Mouse (Mus musculus) limb, embryonic 12.5 days (tissue): ENCODE results near the gene Cd86. TPM values are rescaled to one million over a fixed set of nuclear protein-coding genes. Genes with fewer than 3 reads are reported as not detected.

Source experiments
- ATAC-seq: fragments of 200-750 bp; cut with Nextera tagmentation; 2 replicates; pipeline ENCODE4 v1.8.0; 2017; ENCODE audit warnings: low read depth, moderate TSS enrichment; ENCODE audit not compliant: insufficient number of reproducible peaks, insufficient read depth, low FRiP score, low TSS enrichment
- H3K27ac ChIP-seq: fragments of 300-500 bp; sonication (generic); 2 replicates; pipeline ENCODE4 v1.5.1; 2016; ENCODE audit warnings: mild to moderate bottlenecking, moderate library complexity
- H3K27me3 ChIP-seq: fragments of 300-500 bp; sonication (generic); 2 replicates; pipeline ENCODE4 v1.6.1; 2016; ENCODE audit warnings: mild to moderate bottlenecking, moderate library complexity
- H3K36me3 ChIP-seq: fragments of 300-500 bp; sonication (generic); 2 replicates; pipeline ENCODE4 v1.6.1; 2016; ENCODE audit warnings: mild to moderate bottlenecking, moderate library complexity
- H3K4me1 ChIP-seq: fragments of 300-500 bp; sonication (generic); replicated peaks from 2 replicates; pipeline ENCODE4 v1.6.1; 2016
- H3K4me2 ChIP-seq: fragments of 300-500 bp; sonication (generic); 2 replicates; pipeline ENCODE4 v1.6.1; 2016; ENCODE audit warnings: mild to moderate bottlenecking, moderate library complexity
- H3K4me3 ChIP-seq: fragments of 300-500 bp; sonication (generic); replicated peaks from 2 replicates; pipeline ENCODE4 v1.5.1; 2016; ENCODE audit warnings: mild to moderate bottlenecking
- H3K9ac ChIP-seq: fragments of 300-500 bp; sonication (generic); replicated peaks from 2 replicates; pipeline ENCODE4 v1.6.1; 2016; ENCODE audit warnings: mild to moderate bottlenecking, moderate library complexity
- H3K9me3 ChIP-seq: fragments of 300-500 bp; sonication (generic); 2 replicates; pipeline ENCODE4 v1.6.1; 2016; ENCODE audit warnings: mild to moderate bottlenecking, moderate library complexity
- WGBS: fragments of 180-500 bp; shearing (Covaris S2); methylation state at CpG from one replicate; pipeline ENCODE4 v1.1.7; 2016; 5-methylcytosine and 5-hydroxymethylcytosine counted together
- polyA plus RNA-seq: library from polyadenylated mRNA; unstranded; fragments of >200 nt; fragmentation: Nextera tagmentation; extraction: Ambion mirVana; gene quantifications from 2 replicates; pipeline ENCODE4 v1.2.1, GENCODE M21; 2016

Cd86 gene
- polyA plus RNA-seq, 1 experiment from 2014 or later: 1.0 TPM

- Histone ChIP-seq H3K4me1 (no peaks in the 10 kb centered on the region), H3K27me3 (peaks cover 8% of the 10 kb centered on the region), H3K36me3 (no peaks in the 10 kb centered on the region), H3K9me3 (no peaks in the 10 kb centered on the region), H3K9ac (no peak overlapping the region), H3K4me3 (no peak overlapping the region), H3K27ac (no peak overlapping the region), H3K4me2 (no peak overlapping the region)
- no peak for ATAC-seq
- WGBS: 88% methylated on average over 2 of the region's 2 CpGs
These were observed 22.2 kb upstream of the Cd86 start for GRCm38 (mm10) chr16:36688076-36688475.

GRCm38 (mm10) chr16:36684325-36684918, 18.5 kb upstream of the Cd86 start:
- Histone ChIP-seq H3K4me2 (no peak overlapping the region), H3K4me1 (no peaks in the 10 kb centered on the region), H3K9ac (no peak overlapping the region), H3K36me3 (no peaks in the 10 kb centered on the region), H3K27me3 (no peaks in the 10 kb centered on the region), H3K9me3 (no peaks in the 10 kb centered on the region), H3K27ac (no peak overlapping the region), H3K4me3 (no peak overlapping the region)
- 78% methylated on average over 6 of the region's 6 CpGs for WGBS
- no peak for ATAC-seq

GRCm38 (mm10) chr16:36681829-36682228, 15.9 kb upstream of the Cd86 start:
- 0 out of 2 replicates have a peak, but pooled peaks cover 3% of the 10 kb centered on the region for H3K4me1 ChIP-seq
- 91% methylated on average over 3 of the region's 3 CpGs for WGBS

GRCm38 (mm10) chr16:36675902-36676301, 10.0 kb upstream of the Cd86 start:
- H3K27ac ChIP-seq: no peak overlapping the region
- H3K4me2 ChIP-seq: no peak overlapping the region
- H3K4me1 ChIP-seq: 0 out of 2 replicates have a peak, but pooled peaks cover 3% of the 10 kb centered on the region
- no peak for ATAC-seq
- H3K36me3 ChIP-seq: no peaks in the 10 kb centered on the region
- H3K9ac ChIP-seq: no peak overlapping the region
- H3K4me3 ChIP-seq: no peak overlapping the region
- H3K9me3 ChIP-seq: no peaks in the 10 kb centered on the region
- 96% methylated on average over 2 of the region's 2 CpGs for WGBS
- no peaks in the 10 kb centered on the region for H3K27me3 ChIP-seq

More at GRCm38 (mm10) chr16:36681829-36682228, 15.9 kb upstream of the Cd86 start:
- no peaks in the 10 kb centered on the region for H3K36me3 ChIP-seq
- H3K9ac ChIP-seq: no peak overlapping the region
- ATAC-seq: no peak
- no peak overlapping the region for H3K4me2 ChIP-seq
- H3K27ac ChIP-seq: no peak overlapping the region
- H3K4me3 ChIP-seq: no peak overlapping the region
- no peaks in the 10 kb centered on the region for H3K27me3 ChIP-seq
- no peaks in the 10 kb centered on the region for H3K9me3 ChIP-seq

GRCm38 (mm10) chr16:36675304-36675703, 9.4 kb upstream of the Cd86 start:
- WGBS: 41% methylated on average over 2 of the region's 2 CpGs
- H3K27ac ChIP-seq: no peak overlapping the region
- no peak overlapping the region for H3K4me2 ChIP-seq
- H3K9ac ChIP-seq: no peak overlapping the region
- ATAC-seq: no peak
- 0 out of 2 replicates have a peak, but pooled peaks cover 3% of the 10 kb centered on the region for H3K4me1 ChIP-seq
- H3K4me3 ChIP-seq: no peak overlapping the region
- H3K27me3 ChIP-seq: no peaks in the 10 kb centered on the region
- H3K36me3 ChIP-seq: no peaks in the 10 kb centered on the region
- H3K9me3 ChIP-seq: no peaks in the 10 kb centered on the region

- Histone ChIP-seq H3K4me1 (0 out of 2 replicates have a peak, but pooled peaks cover 3% of the 10 kb centered on the region), H3K9me3 (no peaks in the 10 kb centered on the region), H3K27me3 (no peaks in the 10 kb centered on the region), H3K27ac (no peak overlapping the region), H3K4me2 (no peak overlapping the region), H3K9ac (no peak overlapping the region), H3K36me3 (no peaks in the 10 kb centered on the region), H3K4me3 (no peak overlapping the region)
- ATAC-seq: no peak
- WGBS: 69% methylated on average over 7 of the region's 7 CpGs
These were observed 8.8 kb upstream of the Cd86 start for GRCm38 (mm10) chr16:36674457-36675204.

GRCm38 (mm10) chr16:36673196-36673595, 7.3 kb upstream of the Cd86 start:
- no peak for ATAC-seq
- H3K9ac ChIP-seq: no peak overlapping the region
- 80% methylated on average over 4 of the region's 4 CpGs for WGBS
- no peaks in the 10 kb centered on the region for H3K27me3 ChIP-seq
- H3K9me3 ChIP-seq: no peaks in the 10 kb centered on the region
- no peaks in the 10 kb centered on the region for H3K36me3 ChIP-seq
- H3K27ac ChIP-seq: no peak overlapping the region
- no peak overlapping the region for H3K4me3 ChIP-seq
- H3K4me1 ChIP-seq: 0 out of 2 replicates have a peak, but pooled peaks cover 3% of the 10 kb centered on the region
- H3K4me2 ChIP-seq: no peak overlapping the region

GRCm38 (mm10) chr16:36670590-36670989, 4.7 kb upstream of the Cd86 start:
- Histone ChIP-seq H3K4me3 (no peak overlapping the region), H3K4me1 (no peaks in the 10 kb centered on the region), H3K9ac (no peak overlapping the region), H3K27me3 (no peaks in the 10 kb centered on the region), H3K27ac (no peak overlapping the region), H3K4me2 (no peak overlapping the region), H3K36me3 (no peaks in the 10 kb centered on the region), H3K9me3 (no peaks in the 10 kb centered on the region)
- no peak for ATAC-seq
- 79% methylated on average over 3 of the region's 3 CpGs for WGBS

GRCm38 (mm10) chr16:36666448-36667017, 652 bp upstream of the Cd86 start:
- H3K4me3 ChIP-seq: no peak overlapping the region
- ATAC-seq: no peak
- WGBS: 89% methylated on average over 10 of the region's 10 CpGs
- no peak overlapping the region for H3K9ac ChIP-seq
- no peaks in the 10 kb centered on the region for H3K36me3 ChIP-seq
- H3K9me3 ChIP-seq: no peaks in the 10 kb centered on the region
- no peak overlapping the region for H3K4me2 ChIP-seq
- H3K4me1 ChIP-seq: no peaks in the 10 kb centered on the region
- H3K27ac ChIP-seq: no peak overlapping the region
- no peaks in the 10 kb centered on the region for H3K27me3 ChIP-seq

- Histone ChIP-seq H3K27me3 (no peaks in the 10 kb centered on the region), H3K36me3 (no peaks in the 10 kb centered on the region), H3K4me3 (no peak overlapping the region), H3K27ac (no peak overlapping the region), H3K9ac (no peak overlapping the region), H3K9me3 (peaks cover 1% of the 10 kb centered on the region; the same call in 1 of the 2 replicates), H3K4me1 (no peaks in the 10 kb centered on the region), H3K4me2 (no peak overlapping the region)
- 90% methylated on average over 5 of the region's 5 CpGs for WGBS
- ATAC-seq: no peak
These were observed 2.4 kb downstream of the Cd86 start for GRCm38 (mm10) chr16:36663484-36663883.

GRCm38 (mm10) chr16:36661330-36661729, 4.6 kb downstream of the Cd86 start:
- Histone ChIP-seq H3K27me3 (no peaks in the 10 kb centered on the region), H3K9me3 (peaks cover 7% of the 10 kb centered on the region; the same call in 1 of the 2 replicates), H3K27ac (no peak overlapping the region), H3K4me1 (no peaks in the 10 kb centered on the region), H3K4me2 (no peak overlapping the region), H3K9ac (no peak overlapping the region), H3K36me3 (no peaks in the 10 kb centered on the region), H3K4me3 (no peak overlapping the region)
- ATAC-seq: no peak
- WGBS: 84% methylated on average over 10 of the region's 10 CpGs
